Mouse (Mus musculus): Measurements from ENCODE around the gene Rhog.

The Rhog gene

DNA sequence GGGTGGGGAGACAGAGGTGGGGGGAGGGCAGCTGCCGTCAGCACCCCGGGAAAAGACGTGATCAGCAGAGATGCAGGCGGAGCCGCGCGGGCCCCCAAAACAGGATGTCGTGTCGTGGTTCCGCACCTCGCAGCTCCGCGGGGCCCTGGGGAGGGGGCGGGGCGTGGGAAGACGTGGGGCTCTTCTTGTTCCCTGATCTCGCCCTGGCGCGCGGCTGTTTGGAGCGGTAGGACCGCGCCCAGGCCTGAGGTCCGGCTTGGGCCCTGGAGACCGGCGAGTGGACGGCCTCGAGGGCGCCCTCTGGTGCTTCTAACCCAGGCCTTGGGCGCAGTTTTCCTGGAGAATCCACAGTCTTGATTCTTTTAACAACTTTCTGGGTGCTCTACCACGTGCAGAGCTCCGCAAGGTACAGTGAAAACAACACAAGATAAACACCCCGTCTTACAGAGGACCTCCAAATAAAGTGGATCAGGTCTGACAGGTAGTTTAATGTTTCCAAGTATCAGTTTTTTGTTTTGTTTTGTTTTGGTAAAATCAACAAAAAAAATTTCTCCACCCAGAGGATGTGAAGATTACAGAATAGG lies 5.1 kb downstream of the Rhog start:
- peak; percentile 89 for DNase-seq (ENCODE audit: low spot score)

- DNase-seq (ENCODE audit: low spot score): peak; percentile 69
Measured at GRCm38 (mm10) chr7:102249896-102250630, 5.8 kb downstream of the Rhog start.

- DNase-seq (ENCODE audit: low spot score): no peak
Measured at GRCm38 (mm10) chr7:102249531-102249895, 6.3 kb downstream of the Rhog start.

DNA sequence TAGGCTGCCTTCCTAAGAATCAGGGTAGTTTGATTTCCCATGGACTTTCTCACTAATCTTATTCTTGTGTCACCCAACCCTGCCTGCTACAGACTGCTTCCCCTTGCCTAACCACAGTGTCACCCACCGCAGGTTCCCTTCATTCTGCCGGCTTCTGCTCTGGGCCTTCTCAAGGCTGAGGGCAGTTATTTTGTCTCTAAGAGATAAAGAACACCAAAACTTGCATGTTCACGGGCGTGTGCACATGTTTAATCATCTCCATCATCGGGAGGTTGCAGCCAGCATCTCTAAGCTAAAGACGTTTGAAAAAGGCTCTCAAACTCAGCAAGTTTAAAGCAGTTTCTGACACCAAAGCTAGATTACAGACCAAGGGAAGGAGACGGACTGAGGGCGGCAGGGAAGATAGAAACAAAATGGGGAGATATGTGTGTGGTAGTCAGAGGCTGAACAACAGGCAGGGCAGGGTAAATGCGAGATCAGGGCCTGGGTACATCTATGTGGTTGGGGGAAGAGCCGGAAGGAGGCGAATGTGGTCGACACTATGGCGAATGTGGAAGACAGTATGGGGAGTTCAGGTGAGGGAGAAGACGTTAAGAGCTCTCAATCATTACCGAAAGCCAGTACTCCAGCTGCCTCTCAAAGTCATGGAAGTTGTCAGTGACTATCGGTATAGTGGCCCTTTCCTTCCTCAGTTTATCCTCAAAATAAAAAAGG lies 7.0 kb downstream of the Rhog start:
- no peak for DNase-seq (ENCODE audit: low spot score)

DNA sequence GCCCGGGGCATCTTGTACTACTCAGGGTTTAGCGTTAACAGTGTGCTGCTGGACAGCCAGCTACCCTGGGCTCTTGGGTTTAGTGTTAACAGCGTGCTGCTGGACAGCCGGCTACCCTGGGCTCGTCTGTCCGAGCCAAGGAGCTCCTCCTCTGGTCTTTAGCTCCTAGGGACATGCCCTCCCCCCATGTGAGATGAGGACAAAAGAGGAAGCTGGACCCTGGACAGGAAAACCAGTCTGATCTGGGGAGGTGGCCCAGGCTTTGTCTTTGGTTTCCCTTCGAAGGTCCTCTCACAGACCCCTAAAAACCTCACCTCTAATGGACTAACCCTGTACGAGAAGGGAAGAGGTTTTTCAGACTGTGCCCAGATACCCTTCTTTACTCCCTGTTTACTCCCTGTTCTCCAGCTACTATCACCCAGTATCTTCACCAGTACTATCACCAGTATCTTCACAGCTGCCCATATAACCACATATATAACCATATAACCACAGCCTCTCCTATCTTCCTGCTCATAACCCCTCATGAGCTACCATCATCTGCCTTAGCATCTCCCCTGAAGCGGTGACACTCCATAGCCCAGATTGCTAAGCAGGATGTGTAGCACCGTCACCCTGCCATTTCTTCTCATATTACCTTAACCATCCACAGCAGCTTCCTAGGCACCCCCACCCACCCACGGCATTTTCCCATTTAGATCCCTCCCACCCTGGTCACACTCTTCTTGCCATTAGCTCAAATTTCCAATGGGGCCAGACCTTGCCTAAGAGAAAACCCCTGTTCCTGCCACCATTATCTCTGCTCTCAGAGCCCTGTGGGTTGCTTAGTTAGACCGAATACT lies 8.7 kb downstream of the Rhog start:
- DNase-seq (ENCODE audit: low spot score): no peak

DNA sequence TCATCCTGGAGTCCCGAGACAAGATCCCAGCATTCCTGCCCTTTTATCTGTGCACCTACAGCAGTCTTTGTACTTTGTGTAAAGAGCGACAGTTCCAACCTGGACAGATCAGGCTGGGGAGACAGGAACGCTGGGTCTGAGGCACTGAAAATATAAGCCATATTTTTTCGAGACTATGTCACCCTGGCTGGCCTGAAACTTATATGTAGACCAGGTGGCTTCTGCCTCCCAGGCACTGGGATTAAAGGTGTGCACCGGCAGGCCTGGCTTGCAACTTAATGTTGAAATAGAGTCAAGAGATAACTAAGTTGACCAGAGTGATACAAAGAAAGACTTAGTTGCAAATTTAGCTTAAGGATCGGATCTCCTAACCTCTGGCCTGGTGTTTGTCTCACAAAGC lies 9.6 kb downstream of the Rhog start:
- no peak for DNase-seq (ENCODE audit: low spot score)

DNA sequence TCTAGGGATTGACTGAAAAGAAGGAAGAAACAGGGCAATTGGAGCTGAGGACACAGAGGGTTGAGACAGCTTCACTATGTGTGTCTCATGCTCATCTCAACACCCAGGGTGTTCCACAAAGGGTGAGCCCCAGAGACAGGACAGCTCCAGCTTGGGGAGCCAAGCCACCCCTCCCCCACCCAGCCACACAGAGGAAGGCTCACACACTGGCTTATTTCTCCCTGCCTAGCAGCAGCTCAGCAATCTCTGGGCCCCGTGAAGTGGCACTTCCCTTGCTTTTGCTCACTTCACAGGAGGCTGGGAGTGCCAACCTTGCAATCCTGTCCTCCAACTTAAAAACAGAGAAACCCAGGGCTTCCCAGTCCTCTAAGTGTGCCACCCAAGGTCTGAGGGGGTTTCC lies 10.1 kb downstream of the Rhog start:
- DNase-seq (ENCODE audit: low spot score): no peak

DNA sequence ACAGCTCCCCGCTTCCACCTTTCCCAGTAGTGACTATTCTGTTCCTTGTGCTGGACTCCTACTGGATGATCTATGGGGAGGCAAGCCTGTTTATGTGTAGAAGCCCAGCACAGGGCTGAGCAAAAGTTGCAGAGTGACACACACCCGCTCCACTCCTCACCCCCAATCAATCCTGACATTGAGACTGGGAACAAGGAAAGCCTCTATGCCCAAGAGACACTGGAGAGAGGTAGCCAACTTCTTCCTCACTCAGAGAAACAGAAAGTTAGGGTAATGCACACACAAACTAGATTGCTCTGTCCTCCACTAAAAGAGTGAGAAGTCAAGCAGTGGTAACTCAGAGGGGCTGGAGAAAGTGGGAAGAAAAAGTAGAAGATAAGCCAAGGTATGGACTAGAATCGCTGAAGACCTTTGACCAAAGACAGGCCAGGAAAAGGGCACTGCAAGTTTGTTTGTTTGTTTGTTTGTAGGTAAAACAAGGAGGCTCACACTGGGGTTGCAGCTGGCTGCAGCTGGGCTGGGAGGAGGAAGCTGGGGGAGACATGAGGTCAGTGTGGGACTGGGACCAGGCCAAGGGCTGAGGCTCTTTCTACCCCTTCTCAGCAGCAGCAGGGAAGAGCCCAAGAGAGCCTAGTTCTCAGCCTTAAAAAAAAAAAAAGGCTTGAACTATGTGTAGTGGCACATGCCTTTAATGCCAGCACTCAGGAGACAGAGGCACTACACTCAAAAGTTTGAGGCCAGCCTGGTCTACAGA lies 10.9 kb downstream of the Rhog start:
- no peak for DNase-seq (ENCODE audit: low spot score)

DNA sequence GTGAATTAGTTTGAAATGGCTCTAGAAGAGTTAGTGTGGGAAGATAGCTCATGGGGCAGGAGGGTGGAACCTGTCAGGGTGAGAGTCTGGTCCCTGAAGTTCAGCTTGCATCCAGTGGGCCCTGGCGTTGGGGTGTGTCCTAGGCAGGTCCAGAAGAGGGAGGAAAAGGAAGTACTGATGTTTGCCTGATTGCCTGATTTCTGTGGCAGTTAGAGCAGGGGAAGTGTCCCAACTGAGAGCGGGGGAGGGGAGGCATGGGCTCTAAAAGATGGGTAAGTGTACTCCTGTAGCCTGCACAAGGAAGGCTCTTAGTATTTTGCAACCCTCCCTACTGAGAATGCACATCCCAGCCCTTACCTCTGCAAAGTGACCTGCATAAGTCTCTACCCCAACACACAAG lies 12.0 kb downstream of the Rhog start:
- DNase-seq (ENCODE audit: low spot score): no peak

DNA sequence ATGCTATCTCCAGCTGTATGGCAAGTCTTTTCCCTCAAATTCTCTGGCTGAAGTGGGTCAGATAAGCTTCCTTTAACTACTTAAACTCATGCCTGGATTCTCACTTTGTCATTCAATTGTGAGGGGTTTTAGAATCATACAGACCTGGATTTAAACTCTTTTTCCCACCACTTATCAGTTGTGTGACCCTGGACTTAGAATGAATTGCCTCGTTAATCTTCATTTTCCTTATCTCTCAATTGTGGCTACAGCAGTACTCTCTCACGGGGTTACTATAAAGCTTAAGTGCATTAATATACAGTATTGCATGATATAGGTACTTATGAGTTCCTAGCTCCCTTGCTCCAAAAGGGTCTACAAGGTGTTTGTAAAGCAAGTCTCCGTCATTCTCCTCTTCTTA lies 12.9 kb downstream of the Rhog start:
- no peak for DNase-seq (ENCODE audit: low spot score)

- DNase-seq (ENCODE audit: low spot score): no peak
Measured at GRCm38 (mm10) chr7:102242371-102242770, 13.5 kb downstream of the Rhog start.

- DNase-seq (ENCODE audit: low spot score): no peak
Measured at GRCm38 (mm10) chr7:102239591-102239990, 16.3 kb downstream of the Rhog start.

DNA sequence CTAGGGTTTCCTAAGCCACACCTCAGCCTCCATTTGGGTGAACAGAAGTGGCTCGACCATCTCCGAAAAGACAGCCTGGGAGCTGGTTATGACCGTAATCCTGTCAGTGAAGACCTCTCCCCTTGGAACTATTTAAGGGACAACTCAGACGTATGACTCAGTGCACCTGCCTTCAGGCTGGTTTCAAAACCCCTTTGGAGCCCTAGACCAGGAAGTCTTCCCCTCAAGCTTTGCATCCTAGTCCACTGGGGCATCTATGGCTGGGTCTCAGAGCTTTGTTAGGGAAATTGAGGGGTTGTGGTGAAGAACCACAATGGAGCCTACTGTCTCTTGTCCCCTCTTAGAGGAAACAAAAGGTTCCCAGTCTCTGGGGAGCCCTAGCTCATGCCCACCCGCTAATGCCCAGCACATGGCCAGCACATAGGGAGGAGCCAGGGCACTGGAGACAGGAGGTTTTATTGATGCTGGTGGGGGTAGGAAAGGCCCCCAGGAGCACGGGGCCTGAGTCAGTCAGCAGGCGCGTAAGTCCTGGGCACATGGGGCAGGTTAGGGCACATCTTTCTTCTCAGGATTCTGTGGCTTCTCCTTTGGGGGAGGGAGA lies 17.1 kb downstream of the Rhog start:
- no peak for DNase-seq (ENCODE audit: low spot score)

DNA sequence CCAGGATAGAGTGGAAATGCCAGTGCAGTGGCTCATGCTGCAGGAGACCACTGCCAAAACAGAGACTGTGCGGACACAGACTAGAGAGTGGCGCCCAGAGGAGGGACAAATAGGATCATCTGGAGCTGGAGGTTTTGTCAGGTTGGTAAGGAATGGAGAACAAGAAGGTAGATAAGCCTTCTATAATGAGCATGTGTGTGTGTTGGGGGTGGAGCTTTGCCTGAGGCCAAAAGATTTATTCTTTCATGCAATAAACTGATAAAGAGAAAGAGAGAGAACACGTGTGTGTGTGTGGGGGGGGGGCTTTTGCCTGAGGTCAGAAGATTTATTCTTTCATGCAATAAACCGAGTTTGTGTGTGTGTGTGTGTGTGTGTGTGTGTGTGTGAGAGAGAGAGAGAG lies 22.8 kb downstream of the Rhog start:
- DNase-seq (ENCODE audit: low spot score): no peak

GRCm38 (mm10) chr7:102229814-102230213 lies 26.0 kb downstream of the Rhog start:
- DNase-seq (ENCODE audit: low spot score): no peak

- DNase-seq (ENCODE audit: low spot score): no peak
Measured at GRCm38 (mm10) chr7:102228049-102228670, 27.7 kb downstream of the Rhog start.

DNA sequence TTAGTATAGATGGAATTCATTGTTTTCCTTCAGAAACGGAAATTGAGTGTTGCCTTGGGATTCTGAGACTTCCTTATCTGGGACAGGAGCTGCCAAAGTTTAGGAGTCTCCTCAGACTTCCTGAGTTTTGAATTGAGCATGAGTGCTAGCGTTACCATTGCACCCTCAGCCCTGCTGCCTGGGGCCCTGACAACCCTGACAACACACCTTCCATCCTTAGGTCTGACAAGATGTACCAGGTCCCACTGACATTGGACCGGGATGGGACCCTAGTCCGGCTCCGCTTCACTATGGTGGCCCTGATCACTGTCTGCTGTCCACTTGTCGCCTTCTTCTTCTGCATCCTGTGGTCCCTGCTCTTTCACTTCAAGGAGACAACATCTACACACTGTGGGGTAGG lies 29.8 kb downstream of the Rhog start:
- no peak for DNase-seq (ENCODE audit: low spot score)

DNA sequence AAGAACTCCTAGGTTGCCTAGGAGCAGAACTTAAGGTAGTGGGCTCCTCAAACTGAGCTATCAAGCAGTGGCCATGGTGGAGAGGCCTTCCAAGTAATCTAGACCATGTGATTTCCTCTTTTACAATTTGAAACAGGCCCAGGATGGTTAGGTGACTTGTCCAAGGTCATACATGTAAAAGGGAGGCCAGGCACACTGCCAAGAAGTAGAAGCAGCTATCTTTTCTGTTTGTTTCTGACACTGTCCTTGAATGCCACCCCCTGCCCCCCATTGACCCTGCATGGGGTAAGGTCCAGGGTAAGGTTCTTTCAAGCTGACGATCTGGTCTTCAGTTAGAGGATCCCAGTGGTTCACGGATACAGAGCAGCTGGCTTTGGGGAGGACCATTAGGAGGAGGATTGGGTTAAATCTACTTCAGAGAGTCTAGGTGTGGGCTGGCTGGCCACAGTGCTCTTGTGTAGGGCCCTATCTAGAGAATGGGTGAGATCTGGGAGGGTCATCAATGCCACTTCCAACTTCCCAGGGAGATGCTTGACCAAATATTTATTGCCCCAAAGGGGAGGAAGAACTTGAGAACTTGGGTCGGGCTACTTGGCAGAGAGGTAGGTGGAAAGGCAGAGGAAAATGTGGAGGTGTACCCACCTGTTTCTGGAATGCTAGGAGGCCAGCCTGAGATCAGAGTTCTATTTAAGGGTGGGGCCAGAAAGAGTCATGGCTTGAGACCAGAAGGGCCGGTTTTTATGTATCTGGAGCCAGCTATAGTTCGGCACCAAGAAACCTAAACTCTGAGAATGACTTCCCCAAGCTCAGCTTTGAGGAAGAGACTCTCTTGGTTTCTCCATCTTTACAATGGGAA lies 31.7 kb downstream of the Rhog start:
- DNase-seq (ENCODE audit: low spot score): no peak

DNA sequence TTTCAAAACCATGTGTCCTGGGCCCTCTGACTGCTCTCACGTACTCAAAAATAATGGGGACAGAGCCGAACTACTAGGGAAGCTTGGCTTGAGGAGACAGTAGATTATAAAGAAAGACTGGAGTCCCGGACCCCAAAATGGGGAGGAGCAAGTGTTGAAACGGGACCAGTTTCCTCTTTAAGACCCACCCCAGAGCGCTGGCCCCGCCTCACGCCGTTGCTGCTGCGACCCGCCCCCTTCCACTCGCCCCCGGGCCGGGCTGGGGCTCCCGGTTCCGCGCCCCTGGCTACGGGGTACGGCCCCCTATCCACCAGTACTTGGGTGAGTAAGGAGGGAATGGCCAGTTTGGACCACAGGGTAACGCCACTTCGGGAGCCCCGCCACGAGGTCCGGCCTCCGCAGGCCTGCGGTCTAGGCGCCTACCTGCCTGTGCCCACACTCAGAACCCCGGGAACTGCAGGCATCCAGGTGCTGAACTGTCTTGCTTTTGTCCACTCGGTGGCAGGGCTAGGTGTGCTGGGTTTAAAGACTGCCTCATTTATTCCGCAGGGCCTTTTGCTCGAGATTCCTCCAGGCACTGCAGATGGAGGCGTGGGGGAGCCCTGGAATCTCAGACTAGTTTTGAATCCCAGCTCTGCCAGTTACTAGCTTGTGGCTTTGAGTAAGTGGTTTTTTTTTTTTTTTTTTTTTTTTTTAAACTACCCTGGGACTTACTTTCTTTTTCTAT lies 32.9 kb downstream of the Rhog start:
- DNase-seq (ENCODE audit: low spot score): peak; percentile 74
